Mouse (Mus musculus): ENCODE data around the gene Rmdn2.
A peak's percentile ranks its signal among the peaks of the same experiment; 100 is the strongest.

GRCm38 (mm10) chr17:79715649-79716143, 104.0 kb downstream of the Rmdn2 start:
- TF ChIP-seq POLR2A (IDR thresholded peaks at IDR 0.05; ENCODE audit: control insufficient read depth, low read depth, low read length), result peak; percentile 54; the same call in 1 of the 2 replicates
- peak; percentile 77; the same call in 1 of the 2 replicates for TF ChIP-seq CTCF (IDR thresholded peaks at IDR 0.05; ENCODE audit: control insufficient read depth, insufficient read depth, insufficient replicate concordance, low read depth, low read length)
